Mouse (Mus musculus) lung, postnatal 14 days (tissue): ENCODE measurements around the gene Natd1.
"Not testable (repeated sequence)": the region's sequence is repeated elsewhere in the genome, so short reads cannot be mapped to it uniquely, and the experiment has no call there.

Source experiments
- DNase-seq: peaks from one replicate; pipeline ENCODE4 v3.0.0; 2021

The Natd1 gene

GRCm38 (mm10) chr11:60882386-60882785 is 32.2 kb downstream of the Natd1 start:
- no peak for DNase-seq

DNA sequence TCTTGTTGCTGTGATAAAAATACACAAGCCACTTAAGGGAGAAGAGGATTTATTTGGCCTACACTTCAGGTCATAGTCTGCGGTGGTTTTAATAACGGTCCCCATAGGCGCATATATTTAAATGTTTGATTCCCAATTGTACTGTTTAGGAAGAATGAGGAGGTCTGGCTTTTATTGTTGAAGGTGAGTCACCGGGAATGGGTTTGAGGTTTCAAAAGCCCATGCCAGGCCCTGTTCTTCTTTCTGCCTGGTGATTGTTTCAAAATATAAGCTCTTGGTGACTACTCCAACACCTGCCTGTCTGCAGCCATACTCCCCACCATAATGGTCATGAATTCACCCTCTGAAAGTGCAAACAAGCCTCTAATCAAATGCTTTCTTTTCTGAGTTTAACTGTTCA is 34.0 kb downstream of the Natd1 start:
- DNase-seq: no peak

GRCm38 (mm10) chr11:60879423-60879822 is 35.1 kb downstream of the Natd1 start:
- peak; percentile 53 for DNase-seq

DNA sequence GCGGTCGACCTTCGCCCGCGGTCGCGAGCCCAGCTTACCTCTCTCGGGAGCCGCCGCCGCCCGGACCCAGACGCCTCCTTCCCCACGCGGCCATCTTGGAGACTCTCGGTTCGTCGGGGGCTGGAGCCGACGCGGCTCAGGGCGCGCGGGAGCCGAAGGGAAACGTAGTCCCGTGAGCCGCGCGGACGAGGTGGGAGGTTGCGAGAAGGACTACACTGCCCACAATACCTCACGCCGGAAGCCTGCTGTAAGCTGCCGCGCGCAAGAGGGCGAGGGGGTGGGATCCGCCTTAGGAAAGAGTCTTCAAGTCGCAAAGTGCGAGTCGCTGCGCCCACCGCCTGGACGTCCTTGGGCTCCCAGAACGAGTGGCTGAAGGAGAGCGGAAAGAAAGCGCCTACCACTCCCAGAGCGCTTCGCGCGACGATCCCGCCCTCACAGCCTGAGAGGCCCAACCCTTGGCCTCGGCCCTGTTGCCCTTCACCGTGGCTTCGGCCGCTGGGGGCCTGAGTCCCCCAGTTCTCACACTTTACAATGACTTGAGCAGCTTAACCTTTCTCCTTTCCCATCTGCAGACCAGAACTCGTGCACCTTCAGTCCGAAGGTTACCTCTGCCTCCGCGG is 35.8 kb downstream of the Natd1 start, which contains the start of gene Tmem11:
Tmem11 (minus strand) TSS at position 598 of the 620 bp plus-strand sequence.
- peak; percentile 94 for DNase-seq

DNA sequence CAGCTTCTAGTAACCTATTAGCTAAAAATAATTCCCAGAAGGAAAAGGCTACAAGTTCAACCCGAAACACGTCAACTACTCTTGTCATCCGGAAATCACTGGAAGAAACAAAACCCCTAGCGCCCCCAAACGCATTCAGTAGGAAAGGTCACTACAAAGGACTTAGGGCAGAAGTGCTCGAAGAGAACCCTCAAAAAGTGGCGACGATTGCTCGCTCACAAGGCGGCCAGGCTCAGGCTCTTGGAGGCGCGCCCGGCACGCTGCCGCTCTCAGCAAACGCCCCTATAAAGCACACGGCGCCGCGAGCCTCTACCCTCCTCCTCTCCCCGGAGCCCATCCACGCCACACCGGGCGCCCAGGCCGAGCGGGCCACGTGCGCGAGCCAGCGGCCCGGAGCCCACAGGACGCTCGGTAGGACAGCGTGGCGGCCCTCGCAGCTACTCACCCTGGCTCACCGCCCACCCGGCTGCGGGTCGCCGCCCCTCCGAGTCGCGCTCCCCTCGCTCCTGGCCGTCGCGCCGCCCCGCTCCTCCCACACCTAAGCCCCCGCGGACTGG is 36.4 kb downstream of the Natd1 start:
- peak; percentile 60 for DNase-seq

- DNase-seq: no peak
Observed at GRCm38 (mm10) chr11:60873101-60873500, 41.4 kb downstream of the Natd1 start.

GRCm38 (mm10) chr11:60871409-60871808 is 43.1 kb downstream of the Natd1 start:
- DNase-seq: no peak

DNA sequence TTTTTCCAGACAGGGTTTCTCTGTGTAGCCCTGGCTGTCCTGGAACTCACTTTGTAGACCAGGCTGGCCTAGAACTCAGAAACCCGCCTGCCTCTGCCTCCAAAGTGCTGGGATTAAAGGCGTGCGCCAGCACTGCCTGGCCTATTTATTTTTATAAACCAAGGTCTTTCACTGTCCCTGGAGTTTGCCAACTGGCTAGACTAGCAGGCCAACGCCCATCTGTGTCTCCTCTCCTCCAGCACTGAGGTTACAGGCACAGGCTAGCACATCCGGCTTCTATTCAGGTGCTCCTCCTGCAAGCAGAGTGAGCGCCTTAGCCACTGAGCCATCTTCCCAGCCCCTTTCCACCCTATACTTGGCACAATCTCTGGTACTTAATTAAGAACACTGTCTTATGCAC is 45.1 kb downstream of the Natd1 start:
- DNase-seq: not testable (repeated sequence)

DNA sequence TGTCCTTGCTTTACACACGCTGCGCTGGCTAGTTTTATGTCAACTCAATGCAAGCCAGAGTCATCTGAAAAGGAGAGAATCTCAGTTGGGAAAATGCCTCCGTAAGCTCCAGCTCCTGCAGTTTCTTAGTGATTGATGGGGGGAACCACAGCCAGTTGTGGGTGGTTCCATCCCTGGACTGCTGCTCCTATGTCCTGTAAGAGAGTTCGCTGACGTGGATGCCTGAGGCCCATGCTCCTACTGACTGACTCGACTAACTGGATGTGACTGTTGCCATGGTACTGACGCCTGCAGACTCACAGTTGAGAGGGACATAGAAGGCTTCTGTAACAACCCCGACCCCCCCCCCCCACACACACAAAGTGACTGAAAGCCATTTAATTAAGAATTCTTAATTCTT is 46.6 kb downstream of the Natd1 start:
- DNase-seq: no peak

DNA sequence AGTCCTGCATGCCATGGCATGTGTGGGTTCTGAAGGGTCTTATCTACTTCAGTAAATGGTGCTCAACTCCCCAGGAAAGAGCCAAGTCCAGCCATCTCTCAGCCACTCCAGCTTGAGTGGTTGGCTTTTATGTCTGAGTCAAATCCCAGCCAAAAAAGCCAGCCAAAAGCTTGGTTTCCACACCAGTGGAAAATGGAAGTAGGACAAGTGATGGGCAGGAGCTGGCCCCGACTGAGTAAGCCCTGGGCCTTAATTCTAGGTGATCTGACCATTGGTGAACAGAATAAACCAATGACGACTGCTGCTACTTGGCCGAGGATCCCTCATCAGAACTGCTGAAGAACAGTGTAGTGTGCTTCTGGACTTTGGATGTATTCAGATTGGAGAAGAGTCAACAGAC is 47.1 kb downstream of the Natd1 start:
- DNase-seq: peak; percentile 26

- no peak for DNase-seq
Observed at GRCm38 (mm10) chr11:60866021-60866420, 48.5 kb downstream of the Natd1 start.

DNA sequence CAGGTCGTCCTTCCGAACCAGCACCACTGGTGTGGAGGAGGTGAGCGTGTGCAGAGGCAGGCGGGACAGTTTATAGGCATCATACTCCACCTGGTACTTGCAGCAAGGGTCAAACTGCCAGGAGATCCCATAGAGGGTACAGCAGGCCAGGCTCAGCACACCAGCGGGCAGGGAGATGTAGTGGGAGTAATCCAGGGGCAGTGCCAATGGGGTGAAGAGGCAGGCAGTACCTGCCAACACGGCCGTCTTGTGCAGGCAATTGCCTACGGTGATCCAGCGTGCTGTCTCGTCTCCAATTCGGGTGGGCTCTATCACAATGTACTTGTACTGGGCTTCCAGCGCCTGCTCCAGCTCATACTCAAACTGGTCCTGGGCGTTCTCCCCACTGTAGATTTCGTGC is 49.6 kb downstream of the Natd1 start:
- no peak for DNase-seq

DNA sequence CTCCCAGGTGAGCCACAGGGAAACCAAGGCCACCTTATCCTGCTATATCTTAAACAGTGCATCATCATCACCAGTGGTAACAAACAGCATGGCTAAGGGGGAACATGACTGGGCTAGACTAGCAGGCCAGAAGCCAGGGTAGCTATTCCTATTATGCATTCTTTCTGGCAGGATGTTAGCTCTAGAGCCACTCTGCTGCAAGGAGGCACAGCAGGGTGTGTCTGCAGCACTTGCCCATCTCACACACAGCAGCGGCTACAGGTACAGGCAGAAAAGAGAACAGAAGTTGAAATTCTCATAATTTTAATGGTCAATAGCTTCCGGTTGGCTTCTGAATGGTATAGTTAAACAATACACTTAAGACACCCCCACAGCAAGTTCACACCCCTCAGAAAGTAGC is 50.4 kb downstream of the Natd1 start:
- no peak for DNase-seq

GRCm38 (mm10) chr11:60863196-60863595 is 51.4 kb downstream of the Natd1 start:
- DNase-seq: no peak

GRCm38 (mm10) chr11:60861993-60862392 is 52.6 kb downstream of the Natd1 start:
- no peak for DNase-seq

DNA sequence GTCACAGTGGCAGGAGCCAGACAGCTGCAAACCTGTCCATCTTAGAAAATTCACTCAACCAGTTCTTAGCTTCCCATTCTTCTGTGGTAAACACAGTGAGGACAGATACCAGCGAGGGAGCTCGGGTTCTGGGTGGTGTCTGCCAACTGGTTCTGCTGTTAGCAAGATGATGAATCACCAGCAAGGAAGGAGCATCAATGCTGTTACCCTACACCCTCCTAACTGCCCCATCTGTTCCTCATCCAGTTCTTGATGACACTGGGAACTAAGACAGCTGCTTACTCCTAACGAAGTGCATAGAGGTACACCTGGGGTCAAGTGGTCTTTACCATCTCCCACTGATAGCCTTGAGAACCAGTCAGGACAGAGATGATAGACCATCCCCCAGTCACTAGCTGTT is 58.0 kb downstream of the Natd1 start:
- DNase-seq: no peak
